Mouse (Mus musculus) right cerebral cortex, postnatal 10 days (tissue): Measurements from ENCODE around the gene Gm8890.
"Not testable (repeated sequence)": the region's sequence is repeated elsewhere in the genome, so short reads cannot be mapped to it uniquely, and the experiment has no call there.

Experiments
- DNase-seq, 2 experiments: peaks; one replicate each; pipeline ENCODE4 v3.0.0; 2021; ENCODE audit warnings: low spot score in 2 of 2

Gm8890 gene

DNA sequence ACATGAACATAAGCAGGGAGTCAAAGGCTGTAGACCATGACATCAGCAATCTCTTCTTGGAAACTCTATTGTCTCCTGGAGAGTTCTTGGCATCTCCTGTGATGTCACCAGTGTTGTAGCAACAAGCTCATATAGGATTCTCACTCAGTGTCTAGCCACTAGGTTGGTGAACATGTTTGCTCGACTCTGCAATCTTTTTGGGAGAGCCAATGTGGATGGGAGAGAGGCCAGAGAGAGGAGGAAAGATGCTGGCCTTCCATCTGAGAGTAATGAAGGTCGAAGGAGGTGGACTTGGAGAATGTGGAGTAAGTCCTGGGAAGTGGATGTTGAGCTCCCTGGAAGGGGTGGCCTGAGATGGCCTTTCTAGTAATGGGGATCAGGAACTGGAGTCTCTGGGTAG is at the start of gene Gm8890:
Gm8890 (plus strand) TSS at position 301 of the 400 bp plus-strand sequence.
- DNase-seq, result not testable (repeated sequence)

- not testable (repeated sequence) for DNase-seq
Observed at GRCm38 (mm10) chr5:11256221-11256620, 388 bp downstream of the Gm8890 start.
